Mouse (Mus musculus): ENCODE data around the gene Kri1. TPM values are rescaled to one million over a fixed set of nuclear protein-coding genes. Genes with fewer than 3 reads are reported as not detected.
"Not testable (repeated sequence)": the region's sequence is repeated elsewhere in the genome, so short reads cannot be mapped to it uniquely, and the experiment has no call there.

Kri1 gene
- polyA plus RNA-seq, 1 experiment = 9.6 TPM

GRCm38 (mm10) chr9:21274336-21274735 lies 13.4 kb downstream of the Kri1 start:
- peaks cover 74% of the 10 kb centered on the region for H3K36me3 ChIP-seq (ENCODE audit: control insufficient read depth, insufficient read depth, low read length)
- 90% methylated on average over 3 of the region's 3 CpGs for WGBS
- no peaks in the 10 kb centered on the region for H3K27me3 ChIP-seq (ENCODE audit: control insufficient read depth, insufficient read depth, low read length)
- no peaks in the 10 kb centered on the region for H3K4me1 ChIP-seq (ENCODE audit: control insufficient read depth, insufficient read depth, insufficient read length, low read length)
- no peak overlapping the region for H3K4me3 ChIP-seq (ENCODE audit: low read depth, low read length)
- TF ChIP-seq CTCF (IDR thresholded peaks at IDR 0.05; ENCODE audit: extremely low read depth, insufficient read length, insufficient replicate concordance, low read depth, low read length) (no peak), POLR2A (IDR thresholded peaks at IDR 0.05; ENCODE audit: low read depth, low read length) (no peak)
- H3K27ac ChIP-seq (ENCODE audit: insufficient read depth, low read depth, low read length) = no peak overlapping the region

DNA sequence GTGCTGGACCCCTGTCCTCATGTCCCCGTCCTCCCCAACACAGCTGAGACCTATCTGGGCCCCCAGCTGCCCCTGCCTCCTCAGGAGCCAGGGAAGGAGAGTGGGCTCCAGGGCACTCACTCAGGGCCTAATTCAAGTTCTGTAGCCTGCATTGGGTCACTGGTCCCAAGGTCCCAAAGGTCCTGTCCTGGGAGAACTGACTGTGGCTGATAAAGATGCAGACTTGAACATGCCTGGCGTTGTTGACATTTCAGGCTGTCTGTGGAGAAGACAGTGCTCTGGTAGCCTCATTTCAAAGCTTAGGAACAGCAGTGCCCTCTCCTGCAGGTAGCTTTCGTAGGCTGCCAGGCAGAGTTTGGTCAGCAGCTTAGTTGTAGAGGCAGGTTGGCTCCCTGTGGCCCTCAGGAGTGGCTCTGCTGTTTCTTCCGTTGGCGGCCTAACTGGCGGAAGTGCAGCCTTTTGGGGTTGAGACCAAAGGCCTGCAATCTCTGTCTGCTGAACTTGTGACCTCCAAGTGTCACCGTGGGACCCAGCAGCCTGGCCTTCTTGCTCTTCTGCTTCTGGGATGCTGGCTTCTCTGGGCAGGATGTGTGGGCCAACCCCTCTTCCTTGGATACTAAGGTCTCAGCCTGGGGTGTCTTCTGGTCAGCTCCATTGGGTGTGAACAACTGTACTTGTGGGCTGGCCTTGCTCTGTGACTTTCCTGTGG lies 14.1 kb downstream of the Kri1 start:
- Histone ChIP-seq H3K27me3 (ENCODE audit: control insufficient read depth, insufficient read depth, low read length) (no peaks in the 10 kb centered on the region), H3K27ac (ENCODE audit: insufficient read depth, low read depth, low read length) (no peak overlapping the region), H3K36me3 (ENCODE audit: control insufficient read depth, insufficient read depth, low read length) (peaks cover 73% of the 10 kb centered on the region), H3K4me3 (ENCODE audit: low read depth, low read length) (no peak overlapping the region), H3K4me1 (ENCODE audit: control insufficient read depth, insufficient read depth, insufficient read length, low read length) (no peaks in the 10 kb centered on the region)
- TF ChIP-seq CTCF (IDR thresholded peaks at IDR 0.05; ENCODE audit: extremely low read depth, insufficient read length, insufficient replicate concordance, low read depth, low read length) = no peak
- no peak for TF ChIP-seq POLR2A (IDR thresholded peaks at IDR 0.05; ENCODE audit: low read depth, low read length)
- 78% methylated on average over 7 of the region's 7 CpGs for WGBS

DNA sequence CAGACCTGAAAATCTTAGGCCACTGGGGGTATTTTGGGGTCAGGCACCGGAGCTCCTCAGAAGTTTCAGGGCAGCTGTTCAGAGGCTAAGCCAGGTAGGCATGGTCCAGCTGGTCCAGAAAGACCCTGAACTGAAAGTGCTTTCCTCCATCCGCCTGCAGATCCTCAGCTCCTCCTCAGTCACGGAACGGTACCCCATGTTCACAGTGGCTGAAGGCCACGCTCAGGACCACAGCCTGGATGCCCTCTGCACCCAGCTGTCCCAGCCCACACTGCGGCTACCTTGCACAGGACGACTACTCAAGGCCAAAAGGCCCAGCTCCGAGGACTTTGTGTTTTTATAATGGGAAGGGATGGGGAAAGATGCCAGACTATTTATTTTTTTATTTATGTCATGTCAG lies 14.7 kb downstream of the Kri1 start:
- 78% methylated on average over 8 of the region's 8 CpGs for WGBS
- Histone ChIP-seq H3K27me3 (ENCODE audit: control insufficient read depth, insufficient read depth, low read length) (no peaks in the 10 kb centered on the region), H3K4me1 (ENCODE audit: control insufficient read depth, insufficient read depth, insufficient read length, low read length) (no peaks in the 10 kb centered on the region), H3K36me3 (ENCODE audit: control insufficient read depth, insufficient read depth, low read length) (peaks cover 77% of the 10 kb centered on the region), H3K27ac (ENCODE audit: insufficient read depth, low read depth, low read length) (no peak overlapping the region), H3K4me3 (ENCODE audit: low read depth, low read length) (no peak overlapping the region)
- no peak for TF ChIP-seq POLR2A (IDR thresholded peaks at IDR 0.05; ENCODE audit: low read depth, low read length)
- no peak for TF ChIP-seq CTCF (IDR thresholded peaks at IDR 0.05; ENCODE audit: extremely low read depth, insufficient read length, insufficient replicate concordance, low read depth, low read length)

GRCm38 (mm10) chr9:21272391-21272790 lies 15.4 kb downstream of the Kri1 start:
- peaks cover 76% of the 10 kb centered on the region for H3K36me3 ChIP-seq (ENCODE audit: control insufficient read depth, insufficient read depth, low read length)
- H3K4me3 ChIP-seq (ENCODE audit: low read depth, low read length) = no peak overlapping the region
- H3K4me1 ChIP-seq (ENCODE audit: control insufficient read depth, insufficient read depth, insufficient read length, low read length) = no peaks in the 10 kb centered on the region
- no peak overlapping the region for H3K27ac ChIP-seq (ENCODE audit: insufficient read depth, low read depth, low read length)
- 89% methylated on average over 9 of the region's 9 CpGs for WGBS
- H3K27me3 ChIP-seq (ENCODE audit: control insufficient read depth, insufficient read depth, low read length) = no peaks in the 10 kb centered on the region
- no peak for TF ChIP-seq POLR2A (IDR thresholded peaks at IDR 0.05; ENCODE audit: low read depth, low read length)
- TF ChIP-seq CTCF (IDR thresholded peaks at IDR 0.05; ENCODE audit: extremely low read depth, insufficient read length, insufficient replicate concordance, low read depth, low read length) = no peak

DNA sequence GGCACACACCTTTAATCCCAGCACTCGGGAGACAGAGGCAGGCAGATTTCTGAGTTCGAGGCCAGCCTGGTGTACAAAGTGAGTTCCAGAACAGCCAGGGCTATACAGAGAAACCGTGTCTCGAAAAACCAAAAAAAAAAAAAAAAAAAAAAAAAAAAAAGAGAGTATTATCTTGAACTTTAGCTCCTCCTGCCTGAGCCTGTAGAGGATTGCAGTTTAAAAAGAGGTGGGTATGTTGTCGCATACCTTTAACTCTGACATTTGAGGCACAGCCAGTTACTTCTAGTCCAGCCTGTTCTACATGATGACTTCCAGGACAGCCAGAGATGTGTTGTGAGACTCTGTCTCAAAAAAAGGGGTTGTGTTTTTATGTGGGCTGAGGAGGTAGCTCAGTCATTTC lies 18.2 kb downstream of the Kri1 start:
- not testable (repeated sequence) for H3K4me3 ChIP-seq (ENCODE audit: low read depth, low read length); H3K27me3 ChIP-seq (ENCODE audit: control insufficient read depth, insufficient read depth, low read length); H3K4me1 ChIP-seq (ENCODE audit: control insufficient read depth, insufficient read depth, insufficient read length, low read length); H3K27ac ChIP-seq (ENCODE audit: insufficient read depth, low read depth, low read length)
- 67% methylated on average over 5 of the region's 5 CpGs for WGBS
- peaks cover 73% of the 10 kb centered on the region for H3K36me3 ChIP-seq (ENCODE audit: control insufficient read depth, insufficient read depth, low read length)

DNA sequence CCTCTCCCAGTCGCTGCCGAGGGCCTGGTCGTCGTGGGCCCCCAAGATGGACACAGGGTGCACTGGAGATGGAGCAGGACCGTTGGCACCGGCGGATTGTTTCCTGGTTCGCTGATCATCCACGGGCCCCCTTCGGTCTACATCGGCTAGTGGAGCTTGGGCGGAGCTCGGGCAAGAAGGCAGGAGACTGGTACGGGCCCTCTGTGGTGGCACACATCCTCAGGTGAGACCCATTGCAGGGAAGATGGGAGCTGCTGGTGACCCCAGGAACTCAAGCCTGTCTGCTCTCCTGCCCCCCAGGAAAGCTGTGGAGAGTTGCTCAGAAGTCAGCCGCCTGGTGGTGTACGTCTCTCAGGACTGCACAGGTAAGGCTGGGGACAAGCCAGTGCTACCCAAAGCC lies 19.5 kb downstream of the Kri1 start:
- Histone ChIP-seq H3K27ac (ENCODE audit: insufficient read depth, low read depth, low read length) (no peak overlapping the region), H3K4me1 (ENCODE audit: control insufficient read depth, insufficient read depth, insufficient read length, low read length) (peaks cover 11% of the 10 kb centered on the region; the same call in 1 of the 2 replicates), H3K36me3 (ENCODE audit: control insufficient read depth, insufficient read depth, low read length) (peaks cover 60% of the 10 kb centered on the region), H3K27me3 (ENCODE audit: control insufficient read depth, insufficient read depth, low read length) (no peaks in the 10 kb centered on the region), H3K4me3 (ENCODE audit: low read depth, low read length) (no peak overlapping the region)
- WGBS = 92% methylated on average over 16 of the region's 16 CpGs
- TF ChIP-seq CTCF (IDR thresholded peaks at IDR 0.05; ENCODE audit: extremely low read depth, insufficient read length, insufficient replicate concordance, low read depth, low read length) = no peak
- no peak for TF ChIP-seq POLR2A (IDR thresholded peaks at IDR 0.05; ENCODE audit: low read depth, low read length)

GRCm38 (mm10) chr9:21266889-21267288 lies 20.9 kb downstream of the Kri1 start:
- H3K27ac ChIP-seq (ENCODE audit: insufficient read depth, low read depth, low read length) = no peak overlapping the region
- H3K4me1 ChIP-seq (ENCODE audit: control insufficient read depth, insufficient read depth, insufficient read length, low read length) = peaks cover 18% of the 10 kb centered on the region; the same call in 1 of the 2 replicates
- TF ChIP-seq CTCF (IDR thresholded peaks at IDR 0.05; ENCODE audit: extremely low read depth, insufficient read length, insufficient replicate concordance, low read depth, low read length) (no peak), POLR2A (IDR thresholded peaks at IDR 0.05; ENCODE audit: low read depth, low read length) (no peak)
- H3K27me3 ChIP-seq (ENCODE audit: control insufficient read depth, insufficient read depth, low read length) = no peaks in the 10 kb centered on the region
- WGBS = 75% methylated on average over 5 of the region's 5 CpGs
- peaks cover 47% of the 10 kb centered on the region for H3K36me3 ChIP-seq (ENCODE audit: control insufficient read depth, insufficient read depth, low read length)
- peak overlapping the region; percentile 32 for H3K4me3 ChIP-seq (ENCODE audit: low read depth, low read length)

Data from small intestine, adult 2 months (tissue).